Mouse (Mus musculus): ENCODE data around the gene Ankra2. TPM values are rescaled to one million over a fixed set of nuclear protein-coding genes. Genes with fewer than 3 reads are reported as not detected.

Gene Ankra2
- polyA plus RNA-seq, 1 experiment: 77.3 TPM

- DNase-seq (ENCODE audit: low read depth): peak; percentile 98
- peak; percentile 13; the same call in 1 of the 2 replicates for TF ChIP-seq CTCF (IDR thresholded peaks at IDR 0.05; ENCODE audit: borderline replicate concordance, extremely low read depth, insufficient read depth, insufficient read length)
- peak; percentile 82 for TF ChIP-seq POLR2A (IDR thresholded peaks at IDR 0.05; ENCODE audit: borderline replicate concordance, extremely low read depth, insufficient read depth, insufficient read length, poor library complexity, severe bottlenecking)
Measured at GRCm38 (mm10) chr13:98316480-98317245, 53.8 kb downstream of the Ankra2 start, which contains the start of gene Btf3. TSS of gene Btf3 (minus strand) at chr13:98317006.

GRCm38 (mm10) chr13:98317246-98317677 lies 54.4 kb downstream of the Ankra2 start:
- no peak for DNase-seq (ENCODE audit: low read depth)
- no peak for TF ChIP-seq CTCF (IDR thresholded peaks at IDR 0.05; ENCODE audit: borderline replicate concordance, extremely low read depth, insufficient read depth, insufficient read length)
- no peak for TF ChIP-seq POLR2A (IDR thresholded peaks at IDR 0.05; ENCODE audit: borderline replicate concordance, extremely low read depth, insufficient read depth, insufficient read length, poor library complexity, severe bottlenecking)

- TF ChIP-seq CTCF (IDR thresholded peaks at IDR 0.05; ENCODE audit: borderline replicate concordance, extremely low read depth, insufficient read depth, insufficient read length): no peak
- no peak for TF ChIP-seq POLR2A (IDR thresholded peaks at IDR 0.05; ENCODE audit: borderline replicate concordance, extremely low read depth, insufficient read depth, insufficient read length, poor library complexity, severe bottlenecking)
- no peak for DNase-seq (ENCODE audit: low read depth)
Measured at GRCm38 (mm10) chr13:98317911-98318310, 55.0 kb downstream of the Ankra2 start.

Other genes starting within 250 kb of the Ankra2 start
- 8.7 and 11.3 TPM in 2 replicates for gene Arhgef28, start 56.6 kb upstream of the Ankra2 start, polyA plus RNA-seq (2012; rRNA removed)
- gene Utp15, start within 50 bp of the Ankra2 start, polyA plus RNA-seq (2012; rRNA removed): 21.8 and 22.8 TPM in 2 replicates
- not detected in 2 replicates for gene Gm21976, start 16.8 kb downstream of the Ankra2 start, polyA plus RNA-seq (2012; rRNA removed)
- gene Btf3, start 53.9 kb downstream of the Ankra2 start, polyA plus RNA-seq (2012; rRNA removed): 459 and 601 TPM in 2 replicates
- gene Foxd1, start 91.2 kb downstream of the Ankra2 start, polyA plus RNA-seq (2012; rRNA removed): 2.5 and 3.2 TPM in 2 replicates
- 0.71 and 0.98 TPM in 2 replicates for gene Gm10320, start 228.9 kb downstream of the Ankra2 start, polyA plus RNA-seq (2012; rRNA removed)